Mouse (Mus musculus) spleen, adult 2 months (tissue): ENCODE results near the gene Grtp1.

Source experiments
- CTCF ChIP-seq: fragments of 200-500 bp; IDR thresholded peaks from 2 replicates; pipeline ENCODE4 v1.5.1; 2011; ENCODE audit warnings: mild to moderate bottlenecking, inconsistent platforms; ENCODE audit not compliant: insufficient read depth, insufficient read length, insufficient replicate concordance; ENCODE audit errors: extremely low read depth
- POLR2A ChIP-seq: fragments of 200-500 bp; IDR thresholded peaks from 2 replicates; pipeline ENCODE4 v1.6.1; 2011; ENCODE audit warnings: low read depth, low read length, inconsistent platforms

DNA sequence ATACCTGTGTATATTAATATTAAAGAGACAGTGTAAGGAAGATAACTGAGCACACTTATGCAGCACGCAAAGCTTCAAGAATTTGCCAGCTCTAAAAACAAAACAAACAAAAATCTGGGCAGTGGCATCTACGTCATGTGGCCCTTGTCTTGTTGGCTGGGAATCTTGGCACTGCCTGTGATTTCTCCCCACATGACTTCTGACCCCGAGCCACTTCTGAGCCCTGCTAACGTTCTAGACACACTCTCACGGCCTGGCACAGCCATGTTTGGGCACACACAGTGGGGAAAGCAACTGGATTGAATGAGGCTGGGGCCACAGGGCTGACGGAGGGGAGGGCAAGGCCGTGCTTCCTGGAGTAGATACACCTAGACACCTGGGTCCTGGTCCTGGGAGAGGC is 40.3 kb upstream of the Grtp1 start:
- TF ChIP-seq POLR2A (no peak), CTCF (no peak)
